In genomic region chr7:101293138-101293537, GRCm38 (mm10) we compare ENCODE assay signal across 16 mouse cellular contexts.
"Had no signal": no experiment of that assay in that cellular context is flagged by ENCODE, and none has a peak within 500 bp of the region (broad histone marks: within the 10 kb centered on the region; RNA-seq: fewer than 3 reads in every experiment).

No protein-coding gene starts in this region.

- H3K9ac ChIP-seq: liver, embryonic 15.5 days; lung, embryonic 14.5 days; midbrain, embryonic 12.5 days had no signal

- H3K9me3 ChIP-seq: liver, embryonic 15.5 days; midbrain, embryonic 10.5 days; midbrain, embryonic 12.5 days had no signal

- DNase-seq: lung, embryonic 14.5 days; lung, postnatal 14 days; midbrain, embryonic 14.5 days; retina, postnatal 1 day; right cerebral cortex, adult 18-20 months; right cerebral cortex, postnatal 25 days; right cerebral cortex, postnatal 4 days; spleen, adult 18-20 months; thymus, adult 18-20 months; thymus, postnatal 14 days; thymus, postnatal 36 days had no signal

- H3K4me2 ChIP-seq: liver, embryonic 15.5 days; lung, embryonic 14.5 days; midbrain, embryonic 12.5 days had no signal

- ATAC-seq: midbrain, embryonic 16.5 days had no signal

- H3K27ac ChIP-seq: liver, embryonic 15.5 days; midbrain, embryonic 10.5 days; midbrain, embryonic 12.5 days had no signal

- H3K4me3 ChIP-seq: liver, embryonic 15.5 days; midbrain, embryonic 10.5 days; midbrain, embryonic 12.5 days; myocyte had no signal
